Mouse (Mus musculus) megakaryocyte-erythroid progenitor cell, adult 5-6 weeks (primary cell): Measurements from ENCODE around the gene S100a4. TPM values are rescaled to one million over a fixed set of nuclear protein-coding genes. Genes with fewer than 3 reads are reported as not detected.

ENCODE experiments used
- ATAC-seq: replicated peaks from 2 replicates; pipeline ENCODE4 v1.8.0; 2016; ENCODE audit warnings: mild to moderate bottlenecking, inconsistent platforms; ENCODE audit not compliant: severe bottlenecking, poor library complexity, low FRiP score, low TSS enrichment
- total RNA-seq, 2 experiments: library from RNA; stranded (forward) in 1 of 2; stranded (reverse) in 1 of 2; fragments of 200-1000, 215-1000 nt in 1 of 2; fragments of >200 nt in 1 of 2; fragmentation: Nextera tagmentation in 1 of 2; gene quantifications; 2 replicates each; pipeline ENCODE4 v1.2.3; 2014 to 2017

The S100a4 gene
- total RNA-seq (2014; fragmentation: Nextera tagmentation) (3.8 TPM in 1 of 2 replicates, not detected in the other), total RNA-seq (2017) (6.7 and 23.6 TPM in 2 replicates)

GRCm38 (mm10) chr3:90603623-90604022 is at the start of gene S100a4:
TSS of gene S100a4 (plus strand) at chr3:90603771.
- peak; percentile 64 for ATAC-seq

DNA sequence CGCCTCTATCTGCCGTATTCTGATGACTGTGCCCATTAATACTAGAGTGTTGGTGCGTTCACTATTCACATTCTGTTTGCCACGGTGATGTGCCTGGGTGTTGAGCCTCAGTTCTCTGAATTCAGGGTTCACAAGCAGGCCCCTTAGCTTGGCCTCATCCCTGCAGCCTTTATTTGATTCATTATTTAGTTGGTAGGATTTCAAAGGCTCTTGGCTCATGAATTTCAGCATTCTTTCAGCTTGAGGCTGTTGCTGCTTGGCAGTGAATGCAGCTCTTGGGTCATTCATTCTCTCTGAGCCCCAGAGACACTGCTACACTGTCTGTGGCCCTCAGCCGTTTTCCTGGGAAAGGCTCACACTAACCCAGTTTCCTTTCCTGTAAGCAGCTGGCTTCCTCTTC is 47.6 kb upstream of the S100a4 start:
- ATAC-seq: no peak

DNA sequence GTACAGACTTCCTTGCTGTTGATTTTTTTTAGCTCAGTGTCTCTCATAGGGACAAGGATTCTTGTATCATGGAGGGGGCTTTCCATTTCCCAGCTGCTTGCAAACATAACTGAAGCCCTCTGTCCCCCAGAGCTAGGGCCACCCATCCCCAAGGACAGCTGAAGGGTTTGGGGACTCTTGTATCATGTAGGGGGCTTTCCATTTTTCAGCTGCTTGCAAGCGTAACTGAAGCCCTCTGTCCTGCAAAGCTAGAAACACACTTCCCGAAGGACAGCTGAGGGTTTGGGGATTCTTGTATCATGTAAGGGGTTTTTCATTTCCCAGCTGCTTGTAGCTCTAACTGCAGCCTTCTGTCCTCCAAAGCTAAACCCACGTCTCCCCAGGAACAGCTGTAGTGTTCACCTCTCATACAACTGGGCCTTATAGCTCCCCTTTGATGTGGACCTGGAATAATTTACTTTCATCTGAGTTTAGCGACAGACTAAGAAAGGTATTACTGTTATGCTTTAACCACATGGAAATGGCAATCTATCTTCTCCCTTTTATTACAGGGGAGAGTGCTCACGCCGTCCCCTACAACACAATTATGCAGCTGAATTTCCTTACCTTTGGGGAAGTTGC is 43.5 kb upstream of the S100a4 start, which contains the start of gene S100a3:
Gene S100a3, plus strand, starts transcription at position 571 of the 621 bp plus-strand sequence.
- ATAC-seq: no peak

DNA sequence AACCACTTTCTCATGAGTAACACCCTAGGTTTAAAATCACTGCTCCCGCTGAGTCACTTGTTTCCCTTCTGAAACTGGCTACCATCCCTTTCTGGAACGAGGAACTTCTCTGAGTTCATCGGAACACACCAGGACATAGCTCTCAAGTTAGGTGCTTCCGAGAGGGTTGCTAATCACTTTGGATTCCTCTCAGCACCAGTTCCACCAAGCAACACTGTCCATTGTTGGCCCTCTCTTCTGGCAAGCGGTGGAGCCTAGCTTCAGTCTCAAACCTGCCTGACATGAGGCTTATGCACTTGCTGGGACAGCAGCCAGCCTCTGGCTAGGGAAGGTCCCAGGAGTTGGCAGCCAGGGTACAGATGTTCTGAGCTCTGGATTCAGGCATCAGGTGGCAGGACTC is 28.9 kb upstream of the S100a4 start:
- no peak for ATAC-seq

DNA sequence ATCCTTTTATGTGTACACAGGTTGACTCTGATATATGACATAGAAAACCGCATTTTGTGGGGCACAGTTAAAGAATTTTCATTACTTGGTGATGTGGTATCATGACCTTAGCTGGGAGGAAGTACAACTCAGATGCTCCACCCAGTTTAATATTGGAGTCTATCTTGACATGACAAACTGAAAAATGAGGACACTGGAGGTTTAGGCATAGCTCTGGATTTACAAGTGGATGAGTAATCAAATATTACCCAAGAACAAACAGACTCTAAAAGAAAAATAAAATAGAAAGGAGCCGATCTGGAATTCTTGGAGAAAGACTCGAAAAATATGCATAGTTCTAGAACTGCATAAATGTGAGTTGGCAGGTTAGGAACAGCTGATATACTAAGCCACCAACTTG is 28.3 kb upstream of the S100a4 start:
- ATAC-seq: no peak

GRCm38 (mm10) chr3:90576351-90577001 is 27.1 kb upstream of the S100a4 start:
- no peak for ATAC-seq

DNA sequence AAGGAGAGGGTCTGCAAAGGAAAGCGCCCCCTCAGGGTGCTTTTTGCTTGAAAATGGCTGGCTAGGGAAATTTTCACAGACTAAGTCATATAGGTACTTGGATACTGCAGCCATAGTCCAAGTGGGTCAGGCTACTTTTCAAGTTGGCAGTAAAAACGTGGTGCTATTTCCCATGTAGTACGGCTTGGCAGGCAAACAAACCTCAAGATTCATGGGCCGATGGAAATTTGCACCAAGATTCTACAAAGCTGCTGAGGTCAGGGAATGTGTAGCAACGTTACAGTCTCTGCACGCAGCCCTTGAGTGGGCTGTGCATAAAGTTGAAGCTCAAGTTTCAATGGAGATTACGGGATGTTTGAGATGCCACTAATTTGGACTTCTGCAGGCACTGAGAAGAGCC is 24.1 kb upstream of the S100a4 start:
- no peak for ATAC-seq

- no peak for ATAC-seq
Measured at GRCm38 (mm10) chr3:90581141-90581540, 22.4 kb upstream of the S100a4 start.

GRCm38 (mm10) chr3:90582156-90582555 is 21.4 kb upstream of the S100a4 start:
- ATAC-seq: no peak

DNA sequence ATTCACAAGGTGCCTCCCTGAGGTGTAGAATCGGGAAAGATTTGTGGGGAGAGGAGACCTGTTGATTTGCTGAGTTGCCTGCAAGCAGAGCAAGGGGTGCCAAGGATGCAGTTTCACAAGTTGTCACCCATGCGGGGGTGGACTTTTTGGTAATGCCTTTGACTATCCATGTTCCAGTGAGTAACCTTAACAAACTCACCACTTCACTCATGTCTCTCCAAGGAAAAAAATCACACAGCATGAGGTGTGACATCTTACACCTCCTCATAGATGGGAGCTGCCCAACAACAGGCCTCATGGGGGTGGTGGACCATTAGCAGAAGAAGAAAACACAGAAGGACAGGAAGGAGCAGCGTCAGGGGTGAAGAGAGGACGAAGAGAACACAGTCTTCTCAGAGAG is 21.0 kb upstream of the S100a4 start:
- ATAC-seq: no peak

- ATAC-seq: no peak
Measured at GRCm38 (mm10) chr3:90583893-90584292, 19.7 kb upstream of the S100a4 start.

- ATAC-seq: peak; percentile 66; the same call in 1 of the 2 replicates
Measured at GRCm38 (mm10) chr3:90585595-90585994, 18.0 kb upstream of the S100a4 start.

DNA sequence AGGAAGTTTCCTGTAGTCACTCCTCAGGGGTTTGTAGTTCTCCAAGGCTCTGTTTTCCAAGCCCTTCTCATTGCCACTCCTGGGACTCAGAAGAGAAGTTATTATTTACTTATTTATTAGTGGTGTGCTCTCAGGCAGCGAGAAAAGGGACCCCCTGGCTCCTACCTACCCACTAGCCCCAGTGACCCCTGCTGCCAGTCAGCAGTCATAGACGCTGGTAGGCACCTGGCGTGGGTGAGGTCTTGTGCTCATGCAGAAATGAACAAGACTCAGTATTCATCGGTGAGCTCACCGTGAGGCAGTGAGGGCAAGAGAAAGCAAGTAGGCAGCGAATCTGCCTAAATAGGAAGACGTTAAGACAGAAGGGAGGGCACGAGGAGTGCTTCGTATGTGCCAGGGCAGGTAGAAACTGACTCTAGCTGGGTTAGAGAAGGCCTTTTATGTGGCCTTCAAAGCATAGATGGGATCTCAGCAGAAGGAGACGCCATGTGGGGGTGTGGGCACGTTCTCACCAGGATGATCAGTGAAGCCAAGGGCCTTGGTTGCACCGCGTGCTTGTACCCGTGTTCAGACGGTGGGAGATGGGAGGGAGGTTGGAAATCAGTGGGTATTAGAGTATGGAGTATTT is 17.4 kb upstream of the S100a4 start:
- no peak for ATAC-seq

DNA sequence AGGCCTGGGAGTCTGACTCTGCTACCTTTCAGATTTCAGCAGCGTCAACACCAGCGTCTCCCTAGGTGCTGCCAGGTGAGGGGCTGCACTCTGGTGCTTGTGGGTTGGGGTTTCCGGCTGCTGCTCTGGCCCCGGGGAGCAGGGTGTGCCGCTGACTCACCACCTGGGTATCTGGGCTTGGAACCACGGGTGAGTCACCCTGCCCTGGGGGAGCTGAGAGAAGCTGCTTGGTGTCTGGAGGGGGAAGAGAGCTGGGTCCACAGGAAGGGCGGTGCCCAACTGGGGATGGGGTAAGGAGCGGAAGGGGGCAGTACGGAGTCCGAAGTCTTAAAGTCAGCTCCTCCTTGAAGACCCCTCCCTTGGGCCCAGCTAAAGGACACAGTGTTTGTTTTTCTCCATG is 16.7 kb upstream of the S100a4 start:
- peak; percentile 43; the same call in 1 of the 2 replicates for ATAC-seq

DNA sequence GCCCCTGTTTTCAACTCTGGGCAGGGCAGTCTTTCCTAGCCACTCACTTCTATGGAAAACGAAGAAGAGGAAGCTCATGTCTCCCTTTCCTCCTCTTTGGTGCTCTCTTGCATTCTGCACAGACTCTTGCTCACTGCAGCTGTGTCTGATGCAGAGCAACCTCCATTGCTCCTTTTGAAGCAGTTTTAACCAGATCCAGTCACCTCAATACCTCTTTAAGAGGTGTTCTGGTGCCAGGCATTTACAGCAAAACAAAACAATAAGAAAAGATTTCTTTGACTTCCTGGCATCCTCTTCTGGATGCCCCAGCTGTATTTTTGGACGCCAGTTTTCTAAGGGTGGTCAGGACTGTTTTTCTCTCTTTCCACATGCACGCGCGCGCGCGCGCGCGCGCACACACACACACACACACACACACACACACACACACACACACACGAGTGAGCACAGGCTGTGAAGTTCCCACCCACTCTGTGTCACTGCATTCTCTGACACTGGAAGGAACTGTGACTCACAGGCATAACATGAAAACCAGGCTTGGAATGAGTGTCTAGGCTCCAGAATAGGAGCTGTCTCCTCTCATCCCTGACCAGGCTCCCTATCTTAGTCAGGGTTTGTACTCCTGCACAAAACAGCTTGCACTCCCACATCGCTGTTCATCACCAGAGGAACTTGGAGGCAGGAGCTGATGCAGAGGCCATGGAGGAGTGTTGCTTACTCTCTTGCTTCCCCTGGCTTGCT is 16.0 kb upstream of the S100a4 start:
- no peak for ATAC-seq

DNA sequence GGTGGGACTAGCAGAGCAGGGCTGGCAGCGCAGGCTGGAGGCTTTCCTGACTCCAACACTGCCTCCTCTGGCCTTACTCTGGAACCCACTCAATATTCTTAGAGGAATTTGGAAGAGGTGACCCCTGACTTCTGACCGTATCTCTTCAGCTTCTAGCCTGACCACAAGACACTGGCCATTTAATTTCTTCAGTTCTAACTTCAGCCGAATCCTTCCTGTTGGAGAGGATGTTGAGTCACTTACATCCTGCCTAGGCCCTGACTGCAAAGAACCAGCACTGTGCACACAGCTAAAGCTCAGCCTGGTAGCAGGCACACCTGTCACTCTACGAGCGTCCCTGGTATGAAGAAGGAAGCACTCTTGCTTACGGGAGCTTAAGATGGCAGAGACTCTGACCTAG is 14.2 kb upstream of the S100a4 start:
- no peak for ATAC-seq

- ATAC-seq: no peak
Measured at GRCm38 (mm10) chr3:90589947-90590346, 13.6 kb upstream of the S100a4 start, which contains the start of gene S100a2. TSS of gene S100a2 (plus strand) at chr3:90590247.

DNA sequence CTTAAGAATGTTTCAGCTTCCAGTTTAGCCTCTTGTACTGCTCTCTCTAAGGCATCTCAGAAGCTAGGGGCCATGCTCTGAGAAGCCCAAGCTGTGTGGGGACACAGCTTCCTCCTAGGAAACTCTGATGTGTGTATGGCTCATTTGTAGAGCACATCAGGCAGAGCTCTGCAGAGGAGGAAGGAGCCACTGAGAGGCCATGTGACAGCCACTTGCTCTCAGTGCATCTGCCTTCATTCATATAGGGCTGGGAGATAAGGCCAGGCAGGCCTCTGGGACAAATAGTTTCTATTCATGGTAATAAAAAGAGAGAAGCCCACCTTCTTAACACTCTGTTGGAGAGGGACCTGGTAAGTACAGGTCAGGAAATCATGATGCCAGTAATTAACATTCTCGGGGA is 9.1 kb upstream of the S100a4 start:
- ATAC-seq: no peak

DNA sequence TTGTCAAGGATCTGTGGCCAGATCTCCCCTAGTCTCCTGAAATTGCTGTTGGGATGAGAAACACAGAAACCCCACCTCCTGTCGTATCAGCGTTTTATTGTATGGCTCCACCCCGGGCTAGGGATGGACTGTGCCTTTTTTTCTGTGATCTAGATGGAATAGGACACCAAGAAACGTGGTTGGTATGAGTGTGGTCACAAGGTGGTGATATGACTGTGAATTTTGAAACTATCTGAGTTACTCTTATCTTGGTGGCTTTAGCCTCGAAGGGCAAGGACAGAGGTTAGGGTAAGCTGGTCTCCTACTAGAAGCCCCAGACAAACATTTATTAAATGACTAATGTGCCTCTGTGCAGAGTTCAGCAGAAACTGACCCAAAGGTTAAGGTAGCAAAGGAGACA is 8.0 kb upstream of the S100a4 start:
- ATAC-seq: no peak

DNA sequence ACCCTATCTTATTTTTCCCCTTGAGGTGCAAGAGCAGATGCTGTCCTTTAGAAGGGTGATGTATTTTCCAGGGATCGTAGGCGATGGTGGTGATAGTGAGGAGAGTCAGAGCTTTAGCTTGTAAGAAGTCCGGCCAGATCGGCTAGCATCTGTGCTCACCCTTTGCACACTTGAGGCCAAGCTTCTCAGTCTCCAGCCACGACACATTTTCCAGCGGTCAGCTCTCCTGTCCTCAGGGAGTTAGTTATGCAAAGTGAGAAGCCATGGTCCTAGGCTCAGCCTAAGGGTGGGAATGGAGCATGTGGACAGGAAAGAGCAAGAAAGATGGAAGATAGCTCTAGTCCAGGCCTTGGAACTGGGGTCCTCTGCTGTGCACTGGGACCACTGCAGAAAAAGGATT is 6.8 kb upstream of the S100a4 start:
- no peak for ATAC-seq
